In genomic region chr5:98146895-98147294, GRCm38 (mm10) we compare ENCODE assay signal across 20 mouse cellular contexts. TPM values are rescaled to one million over a fixed set of nuclear protein-coding genes. Genes with fewer than 3 reads are reported as not detected.
A peak's percentile ranks its signal among the peaks of the same experiment; 100 is the strongest.
DNase-seq lines count a peak whose midpoint lies in the region; ATAC-seq lines count a peak whose summit lies in the region.
"Had no signal": no experiment of that assay in that cellular context is flagged by ENCODE, and none has a peak within 500 bp of the region (broad histone marks: within the 10 kb centered on the region; RNA-seq: fewer than 3 reads in every experiment).

No protein-coding gene starts in this region.

- intact Hi-C loops in left cerebral cortex, postnatal 14 days (cut with DNase I): no loop called here

- peak; percentile 41 for ATAC-seq in CD4-positive, CD25-positive, alpha-beta regulatory T cell, adult 4 months
- peak; percentile 97 for ATAC-seq in granulocyte monocyte progenitor cell, adult 5-6 weeks (replicated peaks; ENCODE audit: poor library complexity, severe bottlenecking)
- peak; percentile 91 for ATAC-seq in megakaryocyte, adult 5-6 weeks (ENCODE audit: poor library complexity, severe bottlenecking)
- ATAC-seq: forebrain, embryonic 13.5 days; forebrain, postnatal 0 days; intestine, postnatal 0 days had no signal

- DNase-seq in urinary bladder, postnatal 25 days (ENCODE audit: low spot score): no peak
- DNase-seq in urinary bladder, postnatal 36 days (ENCODE audit: low spot score in 2 of 2): no peak
- DNase-seq in heart, adult 8-10 months (ENCODE audit: low spot score): no peak
- no peak for DNase-seq in left cerebral cortex, postnatal 14 days (ENCODE audit: low spot score in 2 of 2)
- DNase-seq: adrenal gland, postnatal 14 days; cerebellum, adult 11-12 months; cerebellum, adult 9-10 months; cerebellum, postnatal 25 days; forebrain, postnatal 0 days; gastrocnemius, postnatal 25 days; heart, adult 11 months; heart, postnatal 14 days had no signal

RNA-seq across cellular contexts. Expression of gene Prdm8, which starts 20.1 kb away (rescaled TPM):
- not detected for polyA plus RNA-seq in CD4-positive, CD25-positive, alpha-beta regulatory T cell, adult 4 months (2017; shearing (Covaris generic))
- total RNA-seq in granulocyte monocyte progenitor cell, adult 5-6 weeks (2014; fragmentation: Nextera tagmentation): not detected in 2 replicates
- total RNA-seq in granulocyte monocyte progenitor cell, adult 5-6 weeks (2017): not detected in 2 replicates
- total RNA-seq in megakaryocyte, adult 5-6 weeks (2015): not detected in 2 replicates
- not detected in 2 replicates for total RNA-seq in megakaryocyte, adult 5-6 weeks (2017)
- total RNA-seq in heart, adult 8-10 months (2022): under 1 TPM; 0.09 to 0.22 (median 0.15) TPM
- total RNA-seq in left cerebral cortex, postnatal 14 days (2021): 10 to 100 TPM; 44.0 to 45.1 TPM
- total RNA-seq: G1E had no signal
- polyA plus RNA-seq: G1E; heart, embryonic 11.5 days; heart, embryonic 15.5 days had no signal

Comparison
In these comparisons a context has a peak if more than half of its experiments do, and no peak if none do; other contexts are left out.
1. ATAC-seq: peak in every context shown above with its lines; median percentile 97 in granulocyte monocyte progenitor cell, adult 5-6 weeks; 91 in megakaryocyte, adult 5-6 weeks; 41 in CD4-positive, CD25-positive, alpha-beta regulatory T cell, adult 4 months.
2. RNA of gene Prdm8, which starts 20.1 kb away (total RNA-seq): 44.0 to 45.1 TPM in left cerebral cortex, postnatal 14 days; 0.09 to 0.22 TPM in heart, adult 8-10 months, not detected in granulocyte monocyte progenitor cell, adult 5-6 weeks and not detected in megakaryocyte, adult 5-6 weeks; every median in the first group is over 10 times any median in the second.